ENCODE assay signal across 8 mouse cellular contexts in the genomic region with DNA sequence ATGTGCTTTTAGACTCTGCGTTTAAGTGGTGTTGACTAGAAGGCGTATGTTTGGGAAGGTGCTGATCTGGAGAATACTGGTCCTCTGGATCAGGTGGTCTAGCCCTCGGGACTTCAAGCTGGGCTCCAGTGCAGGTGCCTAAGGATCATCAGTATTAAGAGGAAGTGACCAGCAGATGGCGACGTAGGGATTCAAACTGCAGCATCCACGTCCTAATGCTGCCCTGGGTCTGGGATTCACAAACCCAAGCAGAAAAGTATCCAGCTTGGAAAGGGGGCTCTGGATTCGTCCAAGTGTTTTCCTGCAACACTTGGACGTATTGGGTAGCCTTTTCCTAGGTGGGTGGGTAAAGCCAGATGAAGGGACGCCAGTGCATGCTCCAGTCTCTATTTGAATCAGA.
A peak's percentile ranks its signal among the peaks of the same experiment; 100 is the strongest.
DNase-seq lines count a peak whose midpoint lies in the region; ATAC-seq and TF ChIP-seq lines count a peak whose summit lies in the region.

No protein-coding gene starts in this region.

- H3K4me3 ChIP-seq in forebrain, embryonic 15.5 days, result no peak overlapping the region
- H3K4me3 ChIP-seq in hindbrain, postnatal 0 days (ENCODE audit: low read length), result no peak overlapping the region
- no peak overlapping the region for H3K4me3 ChIP-seq in midbrain, embryonic 11.5 days (ENCODE audit: low read depth, low read length)
- no peak overlapping the region for H3K4me3 ChIP-seq in stomach, embryonic 15.5 days (replicated peaks)

- H3K4me1 ChIP-seq in forebrain, embryonic 15.5 days, result 0 out of 2 replicates have a peak, but pooled peaks cover 5% of the 10 kb centered on the region
- H3K4me1 ChIP-seq in hindbrain, postnatal 0 days (ENCODE audit: insufficient read depth, low read length), result 0 out of 2 replicates have a peak, but pooled peaks cover 6% of the 10 kb centered on the region
- H3K4me1 ChIP-seq in midbrain, embryonic 11.5 days (ENCODE audit: control insufficient read depth, insufficient read depth, low read length), result no peaks in the 10 kb centered on the region
- H3K4me1 ChIP-seq in stomach, embryonic 15.5 days, result no peaks in the 10 kb centered on the region

- peak; percentile 80; the same call in 1 of the 2 replicates for ATAC-seq in forebrain, embryonic 15.5 days (replicated peaks)
- peak; percentile 83 for ATAC-seq in hindbrain, postnatal 0 days
- peak; percentile 70 for ATAC-seq in midbrain, embryonic 11.5 days (ENCODE audit: low FRiP score)
- ATAC-seq in stomach, embryonic 15.5 days (ENCODE audit: insufficient read depth, low FRiP score, low read depth), result 0 out of 2 replicates have a peak, but pooled peaks have one; percentile 35

- peak; percentile 41 for DNase-seq in gastrocnemius, adult 18-20 months (ENCODE audit: low spot score)
- DNase-seq in gastrocnemius, postnatal 25 days, result no peak
- DNase-seq in cerebellum, adult 11-12 months, result peak; percentile 60
- peak; percentile 91 for DNase-seq in hindbrain, postnatal 0 days (ENCODE audit: low spot score)
- peak; percentile 57 for DNase-seq in left cerebral cortex, adult 11 months (ENCODE audit: low spot score)
- peak; percentile 90 for DNase-seq in midbrain, embryonic 11.5 days (ENCODE audit: low spot score, missing footprints)

- no peaks in the 10 kb centered on the region for H3K9me3 ChIP-seq in forebrain, embryonic 15.5 days
- no peaks in the 10 kb centered on the region for H3K9me3 ChIP-seq in hindbrain, postnatal 0 days (ENCODE audit: low read length)
- H3K9me3 ChIP-seq in midbrain, embryonic 11.5 days (ENCODE audit: control insufficient read depth, low read length), result no peaks in the 10 kb centered on the region
- H3K9me3 ChIP-seq in stomach, embryonic 15.5 days, result no peaks in the 10 kb centered on the region

- 14% methylated on average over 9 of the region's 9 CpGs for WGBS in forebrain, embryonic 15.5 days
- WGBS in hindbrain, postnatal 0 days, result 15% methylated on average over 9 of the region's 9 CpGs
- 18% methylated on average over 9 of the region's 9 CpGs for WGBS in midbrain, embryonic 11.5 days
- WGBS in stomach, embryonic 15.5 days, result 9% methylated on average over 9 of the region's 9 CpGs

- H3K27ac ChIP-seq in forebrain, embryonic 15.5 days (replicated peaks), result no peak overlapping the region
- no peak overlapping the region for H3K27ac ChIP-seq in hindbrain, postnatal 0 days
- H3K27ac ChIP-seq in midbrain, embryonic 11.5 days (ENCODE audit: low read depth, low read length), result no peak overlapping the region
- no peak overlapping the region for H3K27ac ChIP-seq in stomach, embryonic 15.5 days

- H3K4me2 ChIP-seq in forebrain, embryonic 15.5 days (replicated peaks), result no peak overlapping the region
- no peak overlapping the region for H3K4me2 ChIP-seq in hindbrain, postnatal 0 days (ENCODE audit: low read depth, low read length)
- no peak overlapping the region for H3K4me2 ChIP-seq in midbrain, embryonic 11.5 days
- no peak overlapping the region for H3K4me2 ChIP-seq in stomach, embryonic 15.5 days

- TF ChIP-seq CTCF in hindbrain, postnatal 0 days (IDR thresholded peaks at IDR 0.05; ENCODE audit: low read depth), result peak; percentile 78

- H3K9ac ChIP-seq in forebrain, embryonic 15.5 days (replicated peaks), result no peak overlapping the region
- H3K9ac ChIP-seq in hindbrain, postnatal 0 days (replicated peaks; ENCODE audit: low read length), result no peak overlapping the region
- H3K9ac ChIP-seq in midbrain, embryonic 11.5 days (ENCODE audit: low read length), result no peak overlapping the region
- H3K9ac ChIP-seq in stomach, embryonic 15.5 days, result no peak overlapping the region

- no peaks in the 10 kb centered on the region for H3K36me3 ChIP-seq in forebrain, embryonic 15.5 days
- H3K36me3 ChIP-seq in hindbrain, postnatal 0 days (ENCODE audit: insufficient read depth, low read length), result no peaks in the 10 kb centered on the region
- no peaks in the 10 kb centered on the region for H3K36me3 ChIP-seq in midbrain, embryonic 11.5 days (ENCODE audit: control insufficient read depth, insufficient read depth, low read length)
- no peaks in the 10 kb centered on the region for H3K36me3 ChIP-seq in stomach, embryonic 15.5 days

- no peaks in the 10 kb centered on the region; the same call in 1 of the 2 replicates for H3K27me3 ChIP-seq in forebrain, embryonic 15.5 days
- no peaks in the 10 kb centered on the region for H3K27me3 ChIP-seq in hindbrain, postnatal 0 days (ENCODE audit: insufficient read depth, low read length)
- no peaks in the 10 kb centered on the region for H3K27me3 ChIP-seq in midbrain, embryonic 11.5 days (ENCODE audit: control insufficient read depth, insufficient read depth, low read length)
- H3K27me3 ChIP-seq in stomach, embryonic 15.5 days (replicated peaks), result no peaks in the 10 kb centered on the region
